Mouse (Mus musculus) heart, adult 2 months (tissue): ENCODE data around the gene Nphs1.

ENCODE experiments used
- CTCF ChIP-seq: fragments of 200-600 bp; IDR thresholded peaks from 2 replicates; pipeline ENCODE4 v1.8.1; 2022; ENCODE audit warnings: antibody characterized with exemption, mild to moderate bottlenecking, moderate library complexity
- POLR2A ChIP-seq: fragments of 200-500 bp; IDR thresholded peaks from 2 replicates; pipeline ENCODE4 v1.6.1; 2011; ENCODE audit warnings: mild to moderate bottlenecking, low read depth, low read length, control low read depth; ENCODE audit not compliant: insufficient read depth

DNA sequence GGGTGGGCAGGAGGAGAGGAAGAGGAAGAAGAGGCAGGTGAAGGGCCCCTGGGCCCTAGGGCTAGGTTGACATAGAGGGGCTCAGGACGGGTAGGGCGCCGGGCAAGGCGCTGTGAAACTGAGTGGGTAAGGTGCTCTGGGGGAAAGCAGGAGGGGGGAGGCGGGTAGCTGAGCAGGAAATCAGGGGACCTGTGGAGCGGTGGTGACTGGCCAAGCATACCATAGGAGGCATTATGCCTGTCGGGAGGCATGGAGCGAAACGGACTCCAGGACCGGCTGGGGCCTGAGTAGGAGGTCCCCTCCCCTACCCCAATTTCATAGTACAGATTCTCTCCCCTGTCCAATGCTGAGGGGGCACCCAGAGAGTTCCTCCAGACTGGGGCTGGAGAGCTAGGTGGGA is 64.8 kb downstream of the Nphs1 start:
- TF ChIP-seq CTCF (no peak), POLR2A (no peak)
